Mouse (Mus musculus) adrenal gland, adult 8-10 months (tissue): ENCODE measurements around the gene Emp3. TPM values are rescaled to one million over a fixed set of nuclear protein-coding genes. Genes with fewer than 3 reads are reported as not detected.

ENCODE experiments used
- DNase-seq: peaks from one replicate; pipeline ENCODE4 v3.0.0; 2022
- total RNA-seq, 4 experiments: library from RNA; stranded (reverse); gene quantifications; 2 replicates each; pipeline ENCODE4 v1.2.4; 2022

Gene Emp3
- total RNA-seq, 4 experiments from 2014 or later: 302 to 612 (median 463) TPM

DNA sequence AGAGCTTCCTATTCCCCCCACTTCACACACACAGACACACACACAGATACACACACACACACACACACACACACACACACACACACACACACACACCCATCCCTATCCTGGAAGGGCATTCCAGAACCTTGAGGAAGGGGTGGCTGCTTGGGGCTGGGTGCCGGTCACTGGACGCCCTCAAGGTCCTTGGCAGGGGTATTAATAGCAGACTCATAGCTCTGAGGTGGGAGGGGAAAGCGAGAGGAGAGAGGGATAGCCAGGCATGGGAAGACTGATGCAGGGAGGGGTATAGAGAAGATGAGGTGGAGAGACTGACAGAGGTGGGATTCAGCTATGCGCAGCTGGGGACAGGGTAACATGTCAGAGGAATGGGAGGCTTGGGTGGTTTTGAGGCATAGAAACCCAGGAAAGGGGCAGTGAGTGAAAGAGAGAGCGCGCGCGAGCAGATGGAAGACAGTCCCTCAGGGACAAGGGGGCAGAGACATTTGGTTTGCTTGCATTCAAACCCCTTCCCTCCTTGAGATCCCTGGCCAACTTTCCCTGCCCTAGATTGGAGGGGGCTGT lies 52.0 kb downstream of the Emp3 start:
- DNase-seq: no peak

Other genes with a start within 250 kb of the Emp3 start
- under 1 TPM in 3 of 4 experiments, not detected in 1; 0.21 to 0.68 (median 0.32) TPM for gene Ntn5, start 237.4 kb downstream of the Emp3 start, total RNA-seq
- under 1 TPM; 0.15 to 0.59 (median 0.30) TPM for gene Sec1, start 227.0 kb downstream of the Emp3 start, total RNA-seq
- gene Car11, start 221.6 kb downstream of the Emp3 start, total RNA-seq: 10 to 100 TPM; 11.5 to 28.2 (median 18.9) TPM
- 100 to 1,000 TPM; 254 to 411 (median 333) TPM for gene Dbp, start 216.3 kb downstream of the Emp3 start, total RNA-seq
- 1,000 to 10,000 TPM; 1,011 to 1,224 (median 1,104) TPM for gene Rpl18, start 205.9 kb downstream of the Emp3 start, total RNA-seq
- 10 to 100 TPM; 36.9 to 40.2 (median 39.3) TPM for gene Sphk2, start 203.4 kb downstream of the Emp3 start, total RNA-seq
- 1 to 10 TPM in 1 of 4 experiments, under 1 TPM in 3; 0.29 to 2.1 (median 0.66) TPM for gene Fam83e, start 200.2 kb downstream of the Emp3 start, total RNA-seq
- gene Spaca4, start 195.6 kb downstream of the Emp3 start, total RNA-seq: not detected
- gene Lmtk3, start 137.7 kb downstream of the Emp3 start, total RNA-seq: 10 to 100 TPM in 3 of 4 experiments, 1 to 10 TPM in 1; 8.9 to 24.9 (median 15.5) TPM
- 1 to 10 TPM in 2 of 4 experiments, under 1 TPM in 2; 0.52 to 4.5 (median 1.8) TPM for gene Sult2b1, start 136.7 kb downstream of the Emp3 start, total RNA-seq
- gene Cyth2, start 106.8 kb downstream of the Emp3 start, total RNA-seq: 100 to 1,000 TPM; 112 to 140 (median 122) TPM
- gene Kcnj14, start 96.6 kb downstream of the Emp3 start, total RNA-seq: under 1 TPM; 0.17 to 0.65 (median 0.36) TPM
- gene Grwd1, start 90.5 kb downstream of the Emp3 start, total RNA-seq: 10 to 100 TPM; 24.8 to 31.5 (median 30.0) TPM
- gene Kdelr1, start 48.6 kb downstream of the Emp3 start, total RNA-seq: 100 to 1,000 TPM; 127 to 158 (median 151) TPM
- gene Grin2d, start 43.0 kb downstream of the Emp3 start, total RNA-seq: 1 to 10 TPM in 3 of 4 experiments, under 1 TPM in 1; 0.78 to 1.4 (median 1.2) TPM
- gene Syngr4, start 24.7 kb downstream of the Emp3 start, total RNA-seq: under 1 TPM in 1 of 4 experiments, not detected in 3; 0.78 TPM
- 10 to 100 TPM; 36.3 to 60.3 (median 52.9) TPM for gene Tmem143, start 24.5 kb downstream of the Emp3 start, total RNA-seq
- 10 to 100 TPM; 17.8 to 92.8 (median 47.9) TPM for gene Ccdc114, start 2.7 kb upstream of the Emp3 start, total RNA-seq
- under 1 TPM; 0.08 to 0.31 (median 0.15) TPM for gene Abcc6, start 108.9 kb upstream of the Emp3 start, total RNA-seq
- gene Nomo1, start 112.3 kb upstream of the Emp3 start, total RNA-seq: 10 to 100 TPM; 60.6 to 73.0 (median 69.1) TPM
- 1 to 10 TPM; 1.1 to 2.7 (median 1.3) TPM for gene Kcnj11, start 179.4 kb upstream of the Emp3 start, total RNA-seq